In genomic region chr9:63698320-63699045, GRCm38 (mm10) we compare ENCODE assay signal across 10 mouse cellular contexts. TPM values are rescaled to one million over a fixed set of nuclear protein-coding genes. Genes with fewer than 3 reads are reported as not detected.
A peak's percentile ranks its signal among the peaks of the same experiment; 100 is the strongest.
DNase-seq lines count a peak whose midpoint lies in the region; ATAC-seq and TF ChIP-seq lines count a peak whose summit lies in the region.
"Had no signal": no experiment of that assay in that cellular context is flagged by ENCODE, and none has a peak within 500 bp of the region (broad histone marks: within the 10 kb centered on the region; RNA-seq: fewer than 3 reads in every experiment).

No protein-coding gene starts in this region.

- 58% methylated on average over 5 of the region's 7 CpGs for WGBS in heart, embryonic 14.5 days
- WGBS in lung, embryonic 14.5 days: 39% methylated on average over 6 of the region's 7 CpGs
- 41% methylated on average over 6 of the region's 7 CpGs for WGBS in thymus, adult 2 months

- no peak for TF ChIP-seq POLR2A in thymus, adult 2 months (IDR thresholded peaks at IDR 0.05; ENCODE audit: control insufficient read depth, extremely low read depth, insufficient read depth, low read length, poor library complexity)

- DNase-seq in heart, postnatal 14 days: no peak
- peak; percentile 74 for DNase-seq in NIH3T3 (ENCODE audit: low read depth)
- DNase-seq in kidney, adult 18-20 months: peak; percentile 66
- DNase-seq in lung, embryonic 14.5 days: peak; percentile 51
- DNase-seq in adrenal gland, adult 2 months: no peak
- no peak for DNase-seq in thymus, postnatal 36 days
- no peak for DNase-seq in thymus, adult 2 months
- DNase-seq: thymus, postnatal 14 days had no signal

- no peak for TF ChIP-seq CTCF in lung, embryonic 14.5 days (IDR thresholded peaks at IDR 0.05; ENCODE audit: low read depth)
- no peak for TF ChIP-seq CTCF in thymus, adult 2 months (IDR thresholded peaks at IDR 0.05; ENCODE audit: borderline replicate concordance, control insufficient read depth, extremely low read depth, insufficient read depth, low read length, poor library complexity)

- peak overlapping the region; percentile 3; the same call in 1 of the 2 replicates for H3K9ac ChIP-seq in heart, embryonic 14.5 days (ENCODE audit: low read length)
- H3K9ac ChIP-seq in lung, embryonic 14.5 days: no peak overlapping the region

- H3K4me3 ChIP-seq in heart, embryonic 14.5 days (ENCODE audit: control insufficient read depth in 1 of 2, insufficient read depth in 1 of 2, low read depth in 1 of 2, low read length in 2 of 2): no peak overlapping the region
- no peak overlapping the region for H3K4me3 ChIP-seq in lung, embryonic 14.5 days (ENCODE audit: low read depth, low read length)
- no peak overlapping the region for H3K4me3 ChIP-seq in thymus, adult 2 months (ENCODE audit: control insufficient read depth, insufficient read depth, low read length)
- H3K4me3 ChIP-seq: limb, embryonic 13.5 days had no signal

- no peaks in the 10 kb centered on the region for H3K9me3 ChIP-seq in heart, embryonic 14.5 days (ENCODE audit: control insufficient read depth, low read length)
- no peaks in the 10 kb centered on the region for H3K9me3 ChIP-seq in lung, embryonic 14.5 days (ENCODE audit: low read depth, low read length)
- H3K9me3 ChIP-seq: limb, embryonic 13.5 days had no signal

- H3K27ac ChIP-seq in heart, embryonic 14.5 days (replicated peaks in 1 of 2; ENCODE audit: control insufficient read depth in 1 of 2, insufficient read depth in 1 of 2, low read depth in 2 of 2, low read length in 2 of 2): peak overlapping the region in 1 of 2 experiments; percentile 66; a peak in 2 of 4 replicates
- no peak overlapping the region for H3K27ac ChIP-seq in lung, embryonic 14.5 days (ENCODE audit: low read depth)
- H3K27ac ChIP-seq in thymus, adult 2 months (ENCODE audit: control insufficient read depth, insufficient read depth, low read length): no peak overlapping the region

- intact Hi-C loops in heart, postnatal 14 days (cut with DNase I): no loop called here

- H3K36me3 ChIP-seq in heart, embryonic 14.5 days (ENCODE audit: control insufficient read depth, insufficient read depth, low read length): no peaks in the 10 kb centered on the region
- no peaks in the 10 kb centered on the region for H3K36me3 ChIP-seq in lung, embryonic 14.5 days (ENCODE audit: insufficient read depth)
- no peaks in the 10 kb centered on the region for H3K36me3 ChIP-seq in thymus, adult 2 months (ENCODE audit: control insufficient read depth, insufficient read depth, low read length)
- H3K36me3 ChIP-seq: limb, embryonic 13.5 days had no signal

- no peaks in the 10 kb centered on the region for H3K27me3 ChIP-seq in heart, embryonic 14.5 days (ENCODE audit: control insufficient read depth, insufficient read depth, low read length)
- no peaks in the 10 kb centered on the region for H3K27me3 ChIP-seq in lung, embryonic 14.5 days (ENCODE audit: insufficient read depth, low read length)
- H3K27me3 ChIP-seq in thymus, adult 2 months (ENCODE audit: control insufficient read depth, insufficient read depth, low read length): no peaks in the 10 kb centered on the region
- H3K27me3 ChIP-seq: limb, embryonic 13.5 days had no signal

- no peak overlapping the region for H3K4me2 ChIP-seq in heart, embryonic 14.5 days (ENCODE audit: low read length)
- H3K4me2 ChIP-seq in lung, embryonic 14.5 days: no peak overlapping the region
- H3K4me2 ChIP-seq: limb, embryonic 13.5 days had no signal

- no peak for ATAC-seq in heart, embryonic 14.5 days (ENCODE audit: insufficient number of reproducible peaks, insufficient read depth, low FRiP score, low read depth)
- no peak for ATAC-seq in lung, embryonic 14.5 days (ENCODE audit: insufficient read depth)

- H3K4me1 ChIP-seq in heart, embryonic 14.5 days (ENCODE audit: control insufficient read depth in 2 of 2, insufficient read depth in 2 of 2, low read length in 2 of 2): peaks cover 42 to 57% of the 10 kb centered on the region in 2 experiments
- H3K4me1 ChIP-seq in lung, embryonic 14.5 days (ENCODE audit: insufficient read depth): peaks cover 44% of the 10 kb centered on the region
- peaks cover 27% of the 10 kb centered on the region for H3K4me1 ChIP-seq in thymus, adult 2 months (replicated peaks; ENCODE audit: control insufficient read depth, insufficient read depth, low read length)

RNA-seq across cellular contexts. Expression of gene Smad3, which starts 59.3 kb away (rescaled TPM):
- 7.6 and 10.4 TPM in 2 replicates for polyA plus RNA-seq in heart, embryonic 14.5 days (2014; fragmentation: Nextera tagmentation; extraction: Ambion mirVana)
- 10 to 100 TPM; 13.2 to 14.8 TPM for total RNA-seq in heart, postnatal 14 days (2021)
- 16.1 and 16.4 TPM in 2 replicates for polyA plus RNA-seq in lung, embryonic 14.5 days (2014; fragmentation: Nextera tagmentation; extraction: Ambion mirVana)
- total RNA-seq in adrenal gland, adult 2 months (2021): 10 to 100 TPM; 30.4 to 33.7 TPM
- 29.5 and 41.9 TPM in 2 replicates for polyA plus RNA-seq in adrenal gland, adult 2 months (2012; rRNA removed)
- polyA plus RNA-seq in thymus, adult 2 months (2012; rRNA removed): 63.4 and 70.9 TPM in 2 replicates

Comparison
In these comparisons a context has a peak if more than half of its experiments do, and no peak if none do; other contexts are left out.
1. DNase-seq: peak in NIH3T3 (single experiment), kidney, adult 18-20 months (single experiment) and lung, embryonic 14.5 days (single experiment); none in heart, postnatal 14 days (0 of 2), adrenal gland, adult 2 months (single experiment), thymus, postnatal 36 days (0 of 2) and thymus, adult 2 months (single experiment).